8 mouse cellular contexts compared by ENCODE assay signal in genomic region chr2:31297602-31298268, GRCm38 (mm10). TPM values are rescaled to one million over a fixed set of nuclear protein-coding genes. Genes with fewer than 3 reads are reported as not detected.
A peak's percentile ranks its signal among the peaks of the same experiment; 100 is the strongest.
DNase-seq lines count a peak whose midpoint lies in the region; ATAC-seq lines count a peak whose summit lies in the region.

No protein-coding gene starts in this region.

- H3K4me3 ChIP-seq in forebrain, embryonic 11.5 days (ENCODE audit: low read depth, low read length), result peak overlapping the region; percentile 28

- no peaks in the 10 kb centered on the region; the same call in 1 of the 2 replicates for H3K36me3 ChIP-seq in forebrain, embryonic 11.5 days (ENCODE audit: control insufficient read depth, insufficient read depth, low read length)

- H3K27me3 ChIP-seq in forebrain, embryonic 11.5 days (ENCODE audit: control insufficient read depth, insufficient read depth, low read length), result no peaks in the 10 kb centered on the region

- ATAC-seq in cerebellum, adult (ENCODE audit: insufficient number of reproducible peaks, low FRiP score, low TSS enrichment), result peak; percentile 75
- ATAC-seq in forebrain, embryonic 11.5 days (replicated peaks; ENCODE audit: low FRiP score), result peak; percentile 89

- peaks cover 2% of the 10 kb centered on the region; the same call in 1 of the 2 replicates for H3K4me1 ChIP-seq in forebrain, embryonic 11.5 days (replicated peaks; ENCODE audit: control insufficient read depth, insufficient read depth, low read length)

- peak overlapping the region; percentile 30 for H3K9ac ChIP-seq in forebrain, embryonic 11.5 days (ENCODE audit: low read length)

- intact Hi-C loops in heart, postnatal 14 days (cut with DNase I), result no loop called here

- 3% methylated on average over 17 of the region's 17 CpGs for WGBS in forebrain, embryonic 11.5 days

- peak overlapping the region; percentile 55 for H3K4me2 ChIP-seq in forebrain, embryonic 11.5 days (ENCODE audit: low read depth, low read length, severe bottlenecking)

- no peak for DNase-seq in cerebellum, adult 11 months
- peak; percentile 86 for DNase-seq in brain, adult 2 months (ENCODE audit: low read depth, low spot score)
- DNase-seq in forebrain, embryonic 11.5 days (ENCODE audit: low spot score), result peak; percentile 72
- DNase-seq in heart, postnatal 14 days, result peak; percentile 42 to 67
- DNase-seq in kidney, postnatal 36 days, result peak; percentile 62 to 69
- peak; percentile 81 for DNase-seq in lung, postnatal 10 days
- DNase-seq in retina, embryonic 14.5 days (ENCODE audit: low spot score), result peak; percentile 60

- no peak overlapping the region for H3K27ac ChIP-seq in forebrain, embryonic 11.5 days (ENCODE audit: low read depth, low read length)

- no peaks in the 10 kb centered on the region for H3K9me3 ChIP-seq in forebrain, embryonic 11.5 days (ENCODE audit: control insufficient read depth, low read length)

RNA-seq across cellular contexts. Expression of gene Hmcn2, which starts 16.5 kb away (rescaled TPM):
- 0.09 TPM in 1 of 2 replicates, not detected in the other for polyA plus RNA-seq in forebrain, embryonic 11.5 days (2014; fragmentation: Nextera tagmentation; extraction: Ambion mirVana)
- 10 to 100 TPM; 30.5 to 31.5 TPM for total RNA-seq in heart, postnatal 14 days (2021)

RNA-seq across cellular contexts. Expression of gene Ncs1, which starts 52.1 kb away (rescaled TPM):
- polyA plus RNA-seq in forebrain, embryonic 11.5 days (2014; fragmentation: Nextera tagmentation; extraction: Ambion mirVana), result 65.6 and 69.2 TPM in 2 replicates
- 10 to 100 TPM in 1 of 2 experiments, 1 to 10 TPM in 1; 7.9 to 11.9 TPM for total RNA-seq in heart, postnatal 14 days (2021)
